Mouse (Mus musculus) bone marrow, adult 2 months (tissue): ENCODE measurements around the gene Tsfm.

ENCODE experiments used
- CTCF ChIP-seq: fragments of 200-500 bp; IDR thresholded peaks from 2 replicates; pipeline ENCODE4 v1.5.1; 2011; ENCODE audit warnings: low read length, control low read depth; ENCODE audit not compliant: control insufficient read depth, insufficient read depth
- POLR2A ChIP-seq: fragments of 200-500 bp; IDR thresholded peaks from 2 replicates; pipeline ENCODE4 v1.6.1; 2011; ENCODE audit warnings: low read depth, mild to moderate bottlenecking, control low read depth, low read length, borderline replicate concordance; ENCODE audit not compliant: control insufficient read depth

- TF ChIP-seq CTCF (no peak), POLR2A (no peak)
Measured at GRCm38 (mm10) chr10:127048608-127049394, 18.2 kb upstream of the Tsfm start.
